Mouse (Mus musculus): ENCODE measurements around the gene Dlx6.

Gene Dlx6

GRCm38 (mm10) chr6:6863160-6863870 is at the start of gene Dlx6:
Gene Dlx6, plus strand, starts transcription at chr6:6863334.
- no peak for DNase-seq (ENCODE audit: low spot score in 2 of 2)

DNA sequence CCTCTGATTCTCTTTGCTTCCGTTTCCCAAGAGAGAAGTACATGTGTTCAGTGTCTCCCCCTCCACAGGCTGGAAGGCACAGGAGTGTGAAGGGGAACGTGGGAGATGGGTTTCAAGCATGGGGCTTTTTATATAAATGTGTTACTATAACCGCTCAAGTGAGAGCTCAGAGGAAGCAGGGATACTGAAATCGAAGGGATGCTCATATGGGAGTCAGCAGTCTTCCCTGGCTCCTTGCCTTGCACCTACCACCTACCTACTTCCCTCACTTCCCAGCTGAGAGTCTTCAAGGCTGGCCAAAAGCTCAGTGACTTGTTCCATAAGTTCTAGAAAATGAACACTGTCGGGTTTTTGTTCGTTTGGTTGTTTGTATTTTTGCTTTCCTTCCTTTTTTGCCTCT is 46.3 kb upstream of the Dlx6 start:
- DNase-seq (ENCODE audit: low spot score in 2 of 2), result no peak

GRCm38 (mm10) chr6:6818036-6818788 is 44.9 kb upstream of the Dlx6 start:
- no peak for DNase-seq (ENCODE audit: low spot score in 2 of 2)

- no peak for DNase-seq (ENCODE audit: low spot score in 2 of 2)
Measured at GRCm38 (mm10) chr6:6819134-6819533, 44.0 kb upstream of the Dlx6 start.

GRCm38 (mm10) chr6:6825313-6825712 is 37.8 kb upstream of the Dlx6 start:
- DNase-seq (ENCODE audit: low spot score in 2 of 2), result no peak

- no peak for DNase-seq (ENCODE audit: low spot score in 2 of 2)
Measured at GRCm38 (mm10) chr6:6826861-6827260, 36.3 kb upstream of the Dlx6 start.

DNA sequence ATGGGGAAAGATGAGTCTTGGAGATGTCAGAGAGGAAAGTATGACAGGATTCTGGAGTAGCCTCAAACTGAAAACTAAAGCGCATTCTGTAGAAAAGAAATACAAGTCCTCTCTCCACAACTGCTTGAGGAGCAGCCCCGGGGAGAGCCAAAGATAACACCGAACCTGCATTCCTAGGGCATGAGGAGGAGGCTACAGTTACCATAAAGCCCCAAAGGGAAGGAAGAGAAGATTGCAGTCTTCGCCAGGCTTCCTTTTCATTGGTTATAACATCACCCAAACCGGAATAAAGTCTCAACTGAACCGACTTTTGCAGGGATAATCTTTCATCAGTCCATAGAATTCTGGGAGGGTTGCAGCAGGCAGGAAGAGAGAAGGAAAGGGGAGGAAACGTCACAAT is 32.7 kb upstream of the Dlx6 start:
- no peak for DNase-seq (ENCODE audit: low spot score in 2 of 2)

- DNase-seq (ENCODE audit: low spot score in 2 of 2), result no peak
Measured at GRCm38 (mm10) chr6:6833301-6833700, 29.8 kb upstream of the Dlx6 start.

DNA sequence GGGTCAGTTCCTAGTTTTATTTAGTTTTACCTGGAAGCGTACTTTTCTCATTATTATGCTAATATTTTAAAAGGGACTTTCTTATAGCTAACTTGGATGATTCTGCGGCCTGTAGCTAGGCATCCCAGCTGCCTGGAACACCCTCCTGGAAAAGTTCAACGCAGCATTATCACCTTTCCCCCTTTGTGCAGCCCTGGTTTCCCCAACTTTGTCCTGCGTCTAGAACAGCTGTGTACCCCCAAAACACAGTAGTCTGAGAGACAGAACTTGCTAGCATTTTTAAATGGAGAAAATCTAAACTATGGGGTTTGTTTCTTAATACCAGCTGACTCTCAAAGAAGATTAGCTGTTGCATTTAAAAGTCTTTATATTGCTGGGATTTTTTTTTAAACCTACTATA is 14.6 kb upstream of the Dlx6 start:
- no peak for DNase-seq (ENCODE audit: low spot score in 2 of 2)

- no peak for DNase-seq (ENCODE audit: low spot score in 2 of 2)
Measured at GRCm38 (mm10) chr6:6849744-6850143, 13.4 kb upstream of the Dlx6 start.

- no peak for DNase-seq (ENCODE audit: low spot score in 2 of 2)
Measured at GRCm38 (mm10) chr6:6850324-6851060, 12.6 kb upstream of the Dlx6 start.

GRCm38 (mm10) chr6:6851166-6851565 is 12.0 kb upstream of the Dlx6 start:
- no peak for DNase-seq (ENCODE audit: low spot score in 2 of 2)

- DNase-seq (ENCODE audit: low spot score in 2 of 2), result no peak
Measured at GRCm38 (mm10) chr6:6852944-6853343, 10.2 kb upstream of the Dlx6 start.

GRCm38 (mm10) chr6:6854176-6854575 is 9.0 kb upstream of the Dlx6 start:
- no peak for DNase-seq (ENCODE audit: low spot score in 2 of 2)

- DNase-seq (ENCODE audit: low spot score in 2 of 2), result no peak
Measured at GRCm38 (mm10) chr6:6854902-6855745, 8.0 kb upstream of the Dlx6 start.

- DNase-seq (ENCODE audit: low spot score in 2 of 2), result no peak
Measured at GRCm38 (mm10) chr6:6855746-6856185, 7.4 kb upstream of the Dlx6 start.

DNA sequence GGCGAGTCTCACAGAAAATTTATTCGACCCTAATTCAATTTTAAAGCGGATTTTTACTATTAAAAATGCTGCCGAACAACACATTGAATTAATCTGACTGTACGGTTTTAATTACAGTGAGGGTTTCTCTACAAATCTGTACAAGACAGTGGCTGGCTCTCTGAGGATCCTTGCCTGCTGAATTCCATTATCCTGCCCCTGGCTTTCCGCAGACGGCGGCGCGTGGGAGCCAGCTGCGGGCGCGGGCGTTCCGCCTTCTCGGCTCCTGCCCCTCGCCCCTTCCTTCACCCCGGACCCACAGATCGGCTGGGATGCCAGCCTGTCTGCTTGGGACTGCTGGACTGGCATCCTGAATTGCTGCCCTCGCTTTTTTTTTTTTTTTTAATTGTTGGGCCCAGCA is 6.8 kb upstream of the Dlx6 start:
- no peak for DNase-seq (ENCODE audit: low spot score in 2 of 2)

- no peak for DNase-seq (ENCODE audit: low spot score in 2 of 2)
Measured at GRCm38 (mm10) chr6:6856881-6857280, 6.3 kb upstream of the Dlx6 start.

- no peak for DNase-seq (ENCODE audit: low spot score in 2 of 2)
Measured at GRCm38 (mm10) chr6:6857766-6858165, 5.4 kb upstream of the Dlx6 start.

- no peak for DNase-seq (ENCODE audit: low spot score in 2 of 2)
Measured at GRCm38 (mm10) chr6:6858571-6858970, 4.6 kb upstream of the Dlx6 start.

DNA sequence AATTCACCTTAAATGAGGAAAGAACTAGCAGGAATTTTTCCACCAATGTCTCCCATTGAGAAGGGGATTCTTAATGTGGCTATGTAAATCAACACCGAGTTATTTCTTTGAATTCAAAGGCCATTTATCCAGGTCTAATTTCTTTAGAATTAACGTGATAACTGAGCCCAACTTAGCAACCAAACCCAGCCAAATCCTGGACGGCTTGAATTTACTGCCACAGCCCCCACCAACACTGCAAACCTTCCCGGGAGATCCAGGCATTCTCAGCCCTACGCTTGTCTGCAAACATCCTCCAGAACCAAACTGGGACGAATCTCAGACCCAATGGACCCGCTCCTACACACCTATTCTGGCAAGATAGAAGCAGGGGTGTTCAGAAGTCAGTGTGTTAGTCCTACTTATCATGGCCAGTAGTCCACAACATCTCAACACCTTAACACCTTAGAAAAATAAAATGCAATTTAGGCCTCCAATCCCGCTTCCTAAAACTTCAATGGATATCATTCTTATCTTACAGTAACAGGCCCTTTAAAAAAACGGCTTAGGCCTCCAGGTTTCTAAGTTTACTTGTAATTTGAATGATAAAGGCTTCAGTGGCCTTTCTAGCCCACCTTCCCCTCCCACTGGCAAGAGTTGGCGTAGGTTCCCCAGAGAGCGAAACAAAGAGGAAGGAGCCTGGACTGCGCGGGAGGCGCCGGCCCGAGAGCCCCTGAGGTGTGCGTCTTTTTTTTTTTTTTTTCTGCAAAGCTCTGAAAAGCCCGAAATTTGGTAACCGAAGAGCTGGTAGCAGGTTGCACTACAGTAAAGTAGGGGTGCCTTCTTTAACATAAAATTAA is 3.8 kb upstream of the Dlx6 start:
- DNase-seq (ENCODE audit: low spot score in 2 of 2), result no peak
